Mouse (Mus musculus) stomach, embryonic 16.5 days (tissue): ENCODE data around the gene Shld2. TPM values are rescaled to one million over a fixed set of nuclear protein-coding genes. Genes with fewer than 3 reads are reported as not detected.
A peak's percentile ranks its signal among the peaks of the same experiment; 100 is the strongest.

Source experiments
- ATAC-seq: fragments of 200-750 bp; cut with Nextera tagmentation; 2 replicates; pipeline ENCODE4 v1.8.0; 2017; ENCODE audit warnings: moderate number of reproducible peaks, moderate TSS enrichment; ENCODE audit not compliant: insufficient read depth, low FRiP score
- H3K27ac ChIP-seq: fragments of 300-500 bp; sonication (generic); 2 replicates; pipeline ENCODE4 v1.5.1; 2014; ENCODE audit warnings: low read length
- H3K27me3 ChIP-seq: fragments of 300-500 bp; sonication (generic); 2 replicates; pipeline ENCODE4 v1.6.1; 2014; ENCODE audit warnings: low read length, control low read depth, mixed read lengths; ENCODE audit not compliant: control insufficient read depth, insufficient read depth
- H3K36me3 ChIP-seq: fragments of 300-500 bp; sonication (generic); 2 replicates; pipeline ENCODE4 v1.6.1; 2014; ENCODE audit warnings: low read length; ENCODE audit not compliant: control insufficient read depth, insufficient read depth
- H3K4me1 ChIP-seq: fragments of 300-500 bp; sonication (generic); 2 replicates; pipeline ENCODE4 v1.6.1; 2014; ENCODE audit warnings: low read length, control low read depth, mixed read lengths; ENCODE audit not compliant: control insufficient read depth, insufficient read depth
- H3K4me2 ChIP-seq: fragments of 300-500 bp; sonication (generic); 2 replicates; pipeline ENCODE4 v1.6.1; 2014; ENCODE audit warnings: low read depth, low read length, mixed read lengths
- H3K4me3 ChIP-seq: fragments of 300-500 bp; sonication (generic); replicated peaks from 2 replicates; pipeline ENCODE4 v1.5.1; 2014; ENCODE audit warnings: mild to moderate bottlenecking, low read length
- H3K9ac ChIP-seq: fragments of 300-500 bp; sonication (generic); 2 replicates; pipeline ENCODE4 v1.6.1; 2014; ENCODE audit warnings: low read length
- H3K9me3 ChIP-seq: fragments of 300-500 bp; sonication (generic); replicated peaks from 2 replicates; pipeline ENCODE4 v1.6.1; 2016; ENCODE audit warnings: low read length, control low read depth; ENCODE audit not compliant: control insufficient read depth
- WGBS: fragments of 180-500 bp; shearing (Covaris S2); extraction: QIAGEN DNeasy Blood & Tissue Kit; methylation state at CpG from one replicate; pipeline ENCODE4 v1.1.7; 2014; 5-methylcytosine and 5-hydroxymethylcytosine counted together
- polyA plus RNA-seq: library from polyadenylated mRNA; unstranded; fragments of >200 nt; fragmentation: Nextera tagmentation; extraction: Ambion mirVana; gene quantifications from 2 replicates; pipeline ENCODE4 v1.2.1, GENCODE M21; 2015

Gene Shld2
- polyA plus RNA-seq, 1 experiment from 2014 or later, result 6.1 TPM

- Histone ChIP-seq H3K9me3 (no peaks in the 10 kb centered on the region), H3K27ac (no peak overlapping the region), H3K27me3 (no peaks in the 10 kb centered on the region), H3K9ac (no peak overlapping the region; the same call in 1 of the 2 replicates), H3K4me2 (no peak overlapping the region), H3K36me3 (no peaks in the 10 kb centered on the region), H3K4me1 (peaks cover 4% of the 10 kb centered on the region; the same call in 1 of the 2 replicates), H3K4me3 (no peak overlapping the region)
- peak; percentile 93 for ATAC-seq
- 53% methylated on average over 8 of the region's 8 CpGs for WGBS
Measured at GRCm38 (mm10) chr14:34349007-34349406, 38.7 kb upstream of the Shld2 start.

GRCm38 (mm10) chr14:34348301-34348700, 38.0 kb upstream of the Shld2 start:
- 71% methylated on average over 7 of the region's 7 CpGs for WGBS
- Histone ChIP-seq H3K36me3 (0 out of 2 replicates have a peak, but pooled peaks cover 3% of the 10 kb centered on the region), H3K27ac (no peak overlapping the region), H3K4me3 (no peak overlapping the region), H3K27me3 (no peaks in the 10 kb centered on the region), H3K9me3 (no peaks in the 10 kb centered on the region), H3K9ac (no peak overlapping the region), H3K4me1 (peaks cover 4% of the 10 kb centered on the region; the same call in 1 of the 2 replicates), H3K4me2 (no peak overlapping the region)
- no peak for ATAC-seq

GRCm38 (mm10) chr14:34347084-34347483, 36.8 kb upstream of the Shld2 start:
- 93% methylated on average over 5 of the region's 5 CpGs for WGBS

GRCm38 (mm10) chr14:34345771-34346566, 35.7 kb upstream of the Shld2 start:
- Histone ChIP-seq H3K27me3 (no peaks in the 10 kb centered on the region), H3K4me2 (no peak overlapping the region), H3K9me3 (no peaks in the 10 kb centered on the region), H3K4me3 (no peak overlapping the region), H3K4me1 (peaks cover 4% of the 10 kb centered on the region; the same call in 1 of the 2 replicates), H3K36me3 (peaks cover 18% of the 10 kb centered on the region; the same call in 1 of the 2 replicates), H3K9ac (no peak overlapping the region), H3K27ac (no peak overlapping the region)
- 52% methylated on average over 12 of the region's 12 CpGs for WGBS
- no peak for ATAC-seq

More at GRCm38 (mm10) chr14:34347084-34347483, 36.8 kb upstream of the Shld2 start:
- no peak overlapping the region for H3K4me3 ChIP-seq
- no peak overlapping the region for H3K27ac ChIP-seq
- H3K36me3 ChIP-seq, result peaks cover 10% of the 10 kb centered on the region; the same call in 1 of the 2 replicates
- no peak for ATAC-seq
- no peaks in the 10 kb centered on the region for H3K27me3 ChIP-seq
- peaks cover 4% of the 10 kb centered on the region; the same call in 1 of the 2 replicates for H3K4me1 ChIP-seq
- no peak overlapping the region for H3K4me2 ChIP-seq
- H3K9ac ChIP-seq, result no peak overlapping the region
- no peaks in the 10 kb centered on the region for H3K9me3 ChIP-seq

- Histone ChIP-seq H3K9ac (no peak overlapping the region), H3K36me3 (peaks cover 20% of the 10 kb centered on the region; the same call in 1 of the 2 replicates), H3K27ac (no peak overlapping the region), H3K4me2 (no peak overlapping the region), H3K4me1 (peaks cover 4% of the 10 kb centered on the region; the same call in 1 of the 2 replicates), H3K27me3 (no peaks in the 10 kb centered on the region), H3K9me3 (no peaks in the 10 kb centered on the region), H3K4me3 (no peak overlapping the region)
- WGBS, result 87% methylated on average over 5 of the region's 5 CpGs
- no peak for ATAC-seq
Measured at GRCm38 (mm10) chr14:34344361-34344760, 34.1 kb upstream of the Shld2 start.

GRCm38 (mm10) chr14:34343078-34343477, 32.8 kb upstream of the Shld2 start:
- H3K36me3 ChIP-seq, result peaks cover 20% of the 10 kb centered on the region; the same call in 1 of the 2 replicates
- 87% methylated on average over 4 of the region's 4 CpGs for WGBS
- H3K4me2 ChIP-seq, result no peak overlapping the region
- H3K4me3 ChIP-seq, result no peak overlapping the region
- no peak for ATAC-seq
- H3K9me3 ChIP-seq, result no peaks in the 10 kb centered on the region
- no peak overlapping the region for H3K9ac ChIP-seq
- H3K4me1 ChIP-seq, result no peaks in the 10 kb centered on the region
- H3K27me3 ChIP-seq, result no peaks in the 10 kb centered on the region
- no peak overlapping the region for H3K27ac ChIP-seq

GRCm38 (mm10) chr14:34341993-34342392, 31.7 kb upstream of the Shld2 start:
- 77% methylated on average over 4 of the region's 4 CpGs for WGBS
- peaks cover 23% of the 10 kb centered on the region; the same call in 1 of the 2 replicates for H3K36me3 ChIP-seq

GRCm38 (mm10) chr14:34339446-34339845, 29.2 kb upstream of the Shld2 start:
- H3K36me3 ChIP-seq, result peaks cover 37% of the 10 kb centered on the region
- H3K4me3 ChIP-seq, result no peak overlapping the region
- ATAC-seq, result no peak
- no peaks in the 10 kb centered on the region for H3K9me3 ChIP-seq
- no peak overlapping the region for H3K4me2 ChIP-seq
- H3K9ac ChIP-seq, result no peak overlapping the region
- H3K27ac ChIP-seq, result no peak overlapping the region
- 51% methylated on average over 1 of the region's 1 CpGs for WGBS
- no peaks in the 10 kb centered on the region for H3K4me1 ChIP-seq
- H3K27me3 ChIP-seq, result no peaks in the 10 kb centered on the region

More at GRCm38 (mm10) chr14:34341993-34342392, 31.7 kb upstream of the Shld2 start:
- Histone ChIP-seq H3K4me2 (no peak overlapping the region), H3K27ac (no peak overlapping the region), H3K4me3 (no peak overlapping the region), H3K9me3 (no peaks in the 10 kb centered on the region), H3K4me1 (no peaks in the 10 kb centered on the region), H3K9ac (no peak overlapping the region), H3K27me3 (no peaks in the 10 kb centered on the region)
- ATAC-seq, result no peak

GRCm38 (mm10) chr14:34332476-34332875, 22.2 kb upstream of the Shld2 start:
- H3K9me3 ChIP-seq, result no peaks in the 10 kb centered on the region
- H3K4me1 ChIP-seq, result no peaks in the 10 kb centered on the region
- ATAC-seq, result no peak
- H3K9ac ChIP-seq, result no peak overlapping the region
- no peak overlapping the region for H3K4me2 ChIP-seq
- H3K36me3 ChIP-seq, result peaks cover 33% of the 10 kb centered on the region
- H3K4me3 ChIP-seq, result no peak overlapping the region
- H3K27me3 ChIP-seq, result no peaks in the 10 kb centered on the region
- H3K27ac ChIP-seq, result no peak overlapping the region
- WGBS, result 92% methylated on average over 5 of the region's 5 CpGs
